Mouse (Mus musculus): ENCODE results near the gene Fbxw19. TPM values are rescaled to one million over a fixed set of nuclear protein-coding genes. Genes with fewer than 3 reads are reported as not detected.
"Not testable (repeated sequence)": the region's sequence is repeated elsewhere in the genome, so short reads cannot be mapped to it uniquely, and the experiment has no call there.

Gene Fbxw19
- not detected in 2 replicates for polyA plus RNA-seq (2015; fragmentation: Nextera tagmentation; extraction: Ambion mirVana)

- not testable (repeated sequence) for H3K4me2 ChIP-seq; H3K9ac ChIP-seq; H3K36me3 ChIP-seq; H3K27me3 ChIP-seq; H3K4me3 ChIP-seq; ATAC-seq (ENCODE audit: low read depth); H3K9me3 ChIP-seq; H3K4me1 ChIP-seq (replicated peaks); H3K27ac ChIP-seq (replicated peaks)
- 96% methylated on average over 1 of the region's 1 CpGs for WGBS
Measured at GRCm38 (mm10) chr9:109495775-109496174, at the start of gene Fbxw19. Fbxw19 (minus strand) TSS chr9:109495875.

GRCm38 (mm10) chr9:109523385-109524064, 27.9 kb upstream of the Fbxw19 start:
- WGBS = 81% methylated on average over 5 of the region's 5 CpGs
- Histone ChIP-seq H3K9ac (no peak overlapping the region), H3K9me3 (no peaks in the 10 kb centered on the region), H3K27ac (replicated peaks) (no peak overlapping the region), H3K4me3 (no peak overlapping the region), H3K36me3 (no peaks in the 10 kb centered on the region), H3K4me2 (no peak overlapping the region), H3K27me3 (no peaks in the 10 kb centered on the region), H3K4me1 (replicated peaks) (no peaks in the 10 kb centered on the region)
- no peak for ATAC-seq (ENCODE audit: low read depth)

- no peak for ATAC-seq (ENCODE audit: low read depth)
- Histone ChIP-seq H3K9ac (no peak within 1 kb of the TSS), H3K9me3 (no peaks in the 10 kb centered on the region), H3K27me3 (no peaks in the 10 kb centered on the region), H3K4me2 (no peak within 1 kb of the TSS), H3K4me1 (replicated peaks) (no peaks in the 10 kb centered on the region), H3K27ac (replicated peaks) (no peak within 1 kb of the TSS), H3K36me3 (no peaks in the 10 kb centered on the region), H3K4me3 (no peak within 1 kb of the TSS)
Measured at GRCm38 (mm10) chr9:109449040-109449439, 46.6 kb downstream of the Fbxw19 start, which contains the start of gene Fbxw16. Fbxw16 (minus strand) TSS chr9:109449140.

- H3K9ac ChIP-seq = no peak overlapping the region
- H3K27ac ChIP-seq (replicated peaks) = no peak overlapping the region
- H3K4me1 ChIP-seq (replicated peaks) = no peaks in the 10 kb centered on the region
- no peak overlapping the region for H3K4me3 ChIP-seq
- no peaks in the 10 kb centered on the region for H3K27me3 ChIP-seq
- 94% methylated on average over 1 of the region's 1 CpGs for WGBS
- no peak overlapping the region for H3K4me2 ChIP-seq
- ATAC-seq (ENCODE audit: low read depth) = no peak
- no peaks in the 10 kb centered on the region for H3K9me3 ChIP-seq
- H3K36me3 ChIP-seq = no peaks in the 10 kb centered on the region
Measured at GRCm38 (mm10) chr9:109432956-109433355, 62.7 kb downstream of the Fbxw19 start.

Other genes with a start within 250 kb of the Fbxw19 start
- not detected in 2 replicates for gene Fbxw14, start 208.2 kb downstream of the Fbxw19 start, polyA plus RNA-seq (2015; fragmentation: Nextera tagmentation; extraction: Ambion mirVana)
- not detected in 2 replicates for gene Fbxw28, start 156.2 kb downstream of the Fbxw19 start, polyA plus RNA-seq (2015; fragmentation: Nextera tagmentation; extraction: Ambion mirVana)
- gene Fbxw22, start 91.6 kb downstream of the Fbxw19 start, polyA plus RNA-seq (2015; fragmentation: Nextera tagmentation; extraction: Ambion mirVana) = not detected in 2 replicates
- gene Fbxw16, start 46.7 kb downstream of the Fbxw19 start, polyA plus RNA-seq (2015; fragmentation: Nextera tagmentation; extraction: Ambion mirVana) = not detected in 2 replicates
- gene Fbxw15, start 72.4 kb upstream of the Fbxw19 start, polyA plus RNA-seq (2015; fragmentation: Nextera tagmentation; extraction: Ambion mirVana) = not detected in 2 replicates
- not detected in 2 replicates for gene Fbxw24, start 130.2 kb upstream of the Fbxw19 start, polyA plus RNA-seq (2015; fragmentation: Nextera tagmentation; extraction: Ambion mirVana)
- not detected in 2 replicates for gene Fbxw25, start 168.8 kb upstream of the Fbxw19 start, polyA plus RNA-seq (2015; fragmentation: Nextera tagmentation; extraction: Ambion mirVana)
- gene Fbxw18, start 206.8 kb upstream of the Fbxw19 start, polyA plus RNA-seq (2015; fragmentation: Nextera tagmentation; extraction: Ambion mirVana) = not detected in 2 replicates

Data from neural tube, embryonic 13.5 days (tissue).